Mouse (Mus musculus): ENCODE data around the gene Avl9. TPM values are rescaled to one million over a fixed set of nuclear protein-coding genes. Genes with fewer than 3 reads are reported as not detected.
A peak's percentile ranks its signal among the peaks of the same experiment; 100 is the strongest.

Avl9 gene
- polyA plus RNA-seq, 1 experiment from 2014 or later = 10.9 TPM

- H3K4me3 ChIP-seq (ENCODE audit: low read length) = no peak overlapping the region
- WGBS = 72% methylated on average over 4 of the region's 4 CpGs
- no peak overlapping the region for H3K27ac ChIP-seq (ENCODE audit: low read length)
- H3K9ac ChIP-seq (ENCODE audit: low read length) = no peak overlapping the region
- H3K27me3 ChIP-seq (ENCODE audit: control insufficient read depth, insufficient read depth, low read depth, low read length) = no peaks in the 10 kb centered on the region
- no peak overlapping the region for H3K4me2 ChIP-seq (ENCODE audit: low read depth, low read length)
- H3K9me3 ChIP-seq (ENCODE audit: control insufficient read depth, low read length) = no peaks in the 10 kb centered on the region
- H3K36me3 ChIP-seq (ENCODE audit: control insufficient read depth, insufficient read depth, low read length) = peaks cover 31% of the 10 kb centered on the region
- H3K4me1 ChIP-seq (replicated peaks; ENCODE audit: control insufficient read depth, insufficient read depth, low read length) = peaks cover 4% of the 10 kb centered on the region; the same call in 1 of the 2 replicates
- ATAC-seq (ENCODE audit: low read depth) = no peak
Measured at GRCm38 (mm10) chr6:56783561-56784272, 69.0 kb downstream of the Avl9 start.

- peaks cover 21% of the 10 kb centered on the region for H3K36me3 ChIP-seq (ENCODE audit: control insufficient read depth, insufficient read depth, low read length)
Measured at GRCm38 (mm10) chr6:56785068-56785467, 70.4 kb downstream of the Avl9 start.

GRCm38 (mm10) chr6:56787668-56788067 is 73.0 kb downstream of the Avl9 start:
- peaks cover 4% of the 10 kb centered on the region; the same call in 1 of the 2 replicates for H3K4me1 ChIP-seq (replicated peaks; ENCODE audit: control insufficient read depth, insufficient read depth, low read length)
- H3K9ac ChIP-seq (ENCODE audit: low read length) = no peak overlapping the region
- no peaks in the 10 kb centered on the region for H3K27me3 ChIP-seq (ENCODE audit: control insufficient read depth, insufficient read depth, low read depth, low read length)
- no peak overlapping the region for H3K4me2 ChIP-seq (ENCODE audit: low read depth, low read length)
- whole genome bisulfite sequencing = 74% methylated on average over 2 of the region's 2 CpGs
- H3K36me3 ChIP-seq (ENCODE audit: control insufficient read depth, insufficient read depth, low read length) = peaks cover 16% of the 10 kb centered on the region
- no peak for ATAC-seq (ENCODE audit: low read depth)
- no peaks in the 10 kb centered on the region for H3K9me3 ChIP-seq (ENCODE audit: control insufficient read depth, low read length)
- H3K27ac ChIP-seq (ENCODE audit: low read length) = no peak overlapping the region
- H3K4me3 ChIP-seq (ENCODE audit: low read length) = no peak overlapping the region

More at GRCm38 (mm10) chr6:56785068-56785467, 70.4 kb downstream of the Avl9 start:
- Histone ChIP-seq H3K9me3 (ENCODE audit: control insufficient read depth, low read length) (no peaks in the 10 kb centered on the region), H3K27ac (ENCODE audit: low read length) (no peak overlapping the region), H3K4me1 (replicated peaks; ENCODE audit: control insufficient read depth, insufficient read depth, low read length) (peaks cover 4% of the 10 kb centered on the region; the same call in 1 of the 2 replicates), H3K4me3 (ENCODE audit: low read length) (no peak overlapping the region), H3K27me3 (ENCODE audit: control insufficient read depth, insufficient read depth, low read depth, low read length) (no peaks in the 10 kb centered on the region), H3K4me2 (ENCODE audit: low read depth, low read length) (no peak overlapping the region), H3K9ac (ENCODE audit: low read length) (no peak overlapping the region)
- ATAC-seq (ENCODE audit: low read depth) = no peak
- 65% methylated on average over 5 of the region's 5 CpGs for WGBS

GRCm38 (mm10) chr6:56789336-56789735 is 74.6 kb downstream of the Avl9 start:
- no peak for ATAC-seq (ENCODE audit: low read depth)
- WGBS = 78% methylated on average over 3 of the region's 3 CpGs
- peaks cover 9% of the 10 kb centered on the region for H3K36me3 ChIP-seq (ENCODE audit: control insufficient read depth, insufficient read depth, low read length)

GRCm38 (mm10) chr6:56794834-56795233 is 80.1 kb downstream of the Avl9 start:
- Histone ChIP-seq H3K9ac (ENCODE audit: low read length) (no peak overlapping the region), H3K4me1 (replicated peaks; ENCODE audit: control insufficient read depth, insufficient read depth, low read length) (peaks cover 13% of the 10 kb centered on the region), H3K36me3 (ENCODE audit: control insufficient read depth, insufficient read depth, low read length) (no peaks in the 10 kb centered on the region), H3K9me3 (ENCODE audit: control insufficient read depth, low read length) (no peaks in the 10 kb centered on the region), H3K4me2 (ENCODE audit: low read depth, low read length) (peak overlapping the region; percentile 82), H3K4me3 (ENCODE audit: low read length) (no peak overlapping the region), H3K27me3 (ENCODE audit: control insufficient read depth, insufficient read depth, low read depth, low read length) (no peaks in the 10 kb centered on the region), H3K27ac (ENCODE audit: low read length) (no peak overlapping the region)
- ATAC-seq (ENCODE audit: low read depth) = no peak
- 78% methylated on average over 5 of the region's 5 CpGs for WGBS

More at GRCm38 (mm10) chr6:56789336-56789735, 74.6 kb downstream of the Avl9 start:
- Histone ChIP-seq H3K9ac (ENCODE audit: low read length) (no peak overlapping the region), H3K27me3 (ENCODE audit: control insufficient read depth, insufficient read depth, low read depth, low read length) (no peaks in the 10 kb centered on the region), H3K27ac (ENCODE audit: low read length) (no peak overlapping the region), H3K4me2 (ENCODE audit: low read depth, low read length) (no peak overlapping the region), H3K9me3 (ENCODE audit: control insufficient read depth, low read length) (no peaks in the 10 kb centered on the region), H3K4me3 (ENCODE audit: low read length) (no peak overlapping the region), H3K4me1 (replicated peaks; ENCODE audit: control insufficient read depth, insufficient read depth, low read length) (peaks cover 4% of the 10 kb centered on the region)

- peak overlapping the region; percentile 82 for H3K4me2 ChIP-seq (ENCODE audit: low read depth, low read length)
- ATAC-seq (ENCODE audit: low read depth) = no peak
- H3K4me3 ChIP-seq (ENCODE audit: low read length) = peak overlapping the region; percentile 76
- H3K27me3 ChIP-seq (ENCODE audit: control insufficient read depth, insufficient read depth, low read depth, low read length) = no peaks in the 10 kb centered on the region
- no peaks in the 10 kb centered on the region for H3K36me3 ChIP-seq (ENCODE audit: control insufficient read depth, insufficient read depth, low read length)
- H3K9me3 ChIP-seq (ENCODE audit: control insufficient read depth, low read length) = no peaks in the 10 kb centered on the region
- WGBS = 2% methylated on average over 8 of the region's 8 CpGs
- peak overlapping the region; percentile 100 for H3K27ac ChIP-seq (ENCODE audit: low read length)
- peak overlapping the region; percentile 95 for H3K9ac ChIP-seq (ENCODE audit: low read length)
- H3K4me1 ChIP-seq (replicated peaks; ENCODE audit: control insufficient read depth, insufficient read depth, low read length) = peaks cover 13% of the 10 kb centered on the region
Measured at GRCm38 (mm10) chr6:56796232-56796631, 81.5 kb downstream of the Avl9 start.

GRCm38 (mm10) chr6:56796668-56797141 is 82.0 kb downstream of the Avl9 start:
- H3K27me3 ChIP-seq (ENCODE audit: control insufficient read depth, insufficient read depth, low read depth, low read length) = no peaks in the 10 kb centered on the region
- H3K4me2 ChIP-seq (ENCODE audit: low read depth, low read length) = peak overlapping the region; percentile 82
- peak overlapping the region; percentile 76 for H3K4me3 ChIP-seq (ENCODE audit: low read length)
- ATAC-seq (ENCODE audit: low read depth) = peak; percentile 44
- under 1% methylated on average over 16 of the region's 16 CpGs for WGBS
- peak overlapping the region; percentile 95 for H3K9ac ChIP-seq (ENCODE audit: low read length)
- H3K9me3 ChIP-seq (ENCODE audit: control insufficient read depth, low read length) = no peaks in the 10 kb centered on the region
- H3K27ac ChIP-seq (ENCODE audit: low read length) = peak overlapping the region; percentile 100
- H3K36me3 ChIP-seq (ENCODE audit: control insufficient read depth, insufficient read depth, low read length) = no peaks in the 10 kb centered on the region
- H3K4me1 ChIP-seq (replicated peaks; ENCODE audit: control insufficient read depth, insufficient read depth, low read length) = peaks cover 13% of the 10 kb centered on the region

- Histone ChIP-seq H3K4me3 (ENCODE audit: low read length) (peak within 1 kb of the TSS; percentile 76), H3K27ac (ENCODE audit: low read length) (peak within 1 kb of the TSS; percentile 100), H3K36me3 (ENCODE audit: control insufficient read depth, insufficient read depth, low read length) (no peaks in the 10 kb centered on the region), H3K9ac (ENCODE audit: low read length) (peak within 1 kb of the TSS; percentile 95), H3K4me1 (replicated peaks; ENCODE audit: control insufficient read depth, insufficient read depth, low read length) (peaks cover 13% of the 10 kb centered on the region), H3K27me3 (ENCODE audit: control insufficient read depth, insufficient read depth, low read depth, low read length) (no peaks in the 10 kb centered on the region), H3K4me2 (ENCODE audit: low read depth, low read length) (peak within 1 kb of the TSS; percentile 82), H3K9me3 (ENCODE audit: control insufficient read depth, low read length) (no peaks in the 10 kb centered on the region)
- under 1% methylated on average over 79 of the region's 98 CpGs for WGBS
- ATAC-seq (ENCODE audit: low read depth) = peak; percentile 95
Measured at GRCm38 (mm10) chr6:56797311-56798151, 82.8 kb downstream of the Avl9 start, which contains the start of gene Kbtbd2. TSS of gene Kbtbd2 (minus strand) at chr6:56797813.

GRCm38 (mm10) chr6:56798152-56798465 is 83.4 kb downstream of the Avl9 start:
- ATAC-seq (ENCODE audit: low read depth) = no peak
- H3K27ac ChIP-seq (ENCODE audit: low read length) = peak overlapping the region; percentile 100
- peaks cover 13% of the 10 kb centered on the region for H3K4me1 ChIP-seq (replicated peaks; ENCODE audit: control insufficient read depth, insufficient read depth, low read length)
- no peaks in the 10 kb centered on the region for H3K27me3 ChIP-seq (ENCODE audit: control insufficient read depth, insufficient read depth, low read depth, low read length)
- H3K9ac ChIP-seq (ENCODE audit: low read length) = peak overlapping the region; percentile 95
- peak overlapping the region; percentile 75 for H3K4me2 ChIP-seq (ENCODE audit: low read depth, low read length)
- H3K36me3 ChIP-seq (ENCODE audit: control insufficient read depth, insufficient read depth, low read length) = no peaks in the 10 kb centered on the region
- no peaks in the 10 kb centered on the region for H3K9me3 ChIP-seq (ENCODE audit: control insufficient read depth, low read length)
- peak overlapping the region; percentile 76 for H3K4me3 ChIP-seq (ENCODE audit: low read length)
- 10% methylated on average over 8 of the region's 8 CpGs for WGBS
